Mouse (Mus musculus) regulatory T cell (primary cell): Measurements from ENCODE around the gene Comt.

Source experiments
- in situ Hi-C: fragments of 300-600 bp; cut with MboI, MseI; formaldehyde crosslinking; loops from one replicate; pipeline ENCODE4 v1.15.1; 2025; ENCODE audit warnings: high pct_unique_total_duplicates

Comt gene

GRCm38 (mm10) chr16:18362948-18363347, 63.7 kb downstream of the Comt start:
- in situ Hi-C loops = no loop called here

DNA sequence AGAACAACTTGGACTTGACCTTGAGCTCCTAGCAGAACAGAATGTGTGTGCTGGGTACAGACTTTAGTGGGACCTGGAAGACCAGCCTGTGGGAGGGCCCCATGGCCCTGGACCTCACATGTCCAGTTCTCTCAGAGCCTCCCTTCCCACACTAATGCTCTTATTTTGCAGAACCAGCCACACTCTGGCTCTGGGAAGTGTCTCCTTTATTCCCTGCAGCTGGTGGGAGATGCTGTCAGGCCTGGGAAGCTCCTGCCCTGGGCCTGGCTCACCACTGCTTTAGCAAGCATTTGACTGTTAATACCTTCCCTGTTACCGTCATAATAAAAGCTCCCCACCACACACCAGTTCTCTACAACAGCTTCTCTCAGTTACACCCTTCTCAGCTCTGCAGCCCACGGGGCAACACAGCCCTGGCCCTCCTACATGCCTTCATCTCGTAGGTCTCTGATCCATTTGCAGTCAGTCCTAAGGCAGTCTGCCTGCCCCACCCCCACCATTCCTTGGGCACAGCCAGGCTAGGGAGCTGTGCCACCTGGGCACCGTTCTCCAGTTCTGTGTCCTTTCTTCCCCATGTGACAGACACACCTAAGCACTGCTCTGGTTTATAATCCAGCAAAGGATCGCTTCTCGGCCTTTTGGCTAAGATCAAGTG, 66.4 kb downstream of the Comt start:
- in situ Hi-C loops = no loop called here

DNA sequence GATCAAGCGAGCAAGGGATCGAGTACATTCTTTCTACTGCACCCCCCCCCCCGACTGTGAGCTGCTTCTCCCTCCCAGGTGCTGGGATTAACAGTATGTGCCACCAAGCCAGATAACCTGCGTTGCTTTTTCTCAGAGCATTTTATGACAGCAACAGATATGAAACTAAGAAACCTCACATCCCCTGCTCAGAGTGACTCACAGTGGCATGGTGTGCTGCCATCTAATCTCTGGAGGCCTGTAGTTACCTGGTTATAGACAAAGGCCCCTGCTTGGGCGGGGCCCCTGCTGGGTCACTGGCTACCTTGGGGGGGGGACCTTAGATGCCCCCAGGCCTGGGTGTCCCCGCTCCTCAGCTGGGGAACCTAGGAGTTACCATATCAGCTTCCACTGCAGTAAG, 68.7 kb downstream of the Comt start:
- in situ Hi-C loops = no loop called here

- in situ Hi-C loops = no loop called here
These were observed 69.7 kb downstream of the Comt start for GRCm38 (mm10) chr16:18356961-18357360.
